Mouse (Mus musculus) layer of hippocampus, postnatal 14 days (tissue): ENCODE measurements around the gene Olfr1402. TPM values are rescaled to one million over a fixed set of nuclear protein-coding genes. Genes with fewer than 3 reads are reported as not detected.

Experiments
- DNase-seq, 2 experiments: peaks; one replicate each; pipeline ENCODE4 v3.0.0; 2021 to 2022; ENCODE audit warnings: low spot score in 2 of 2, mixed read lengths in 1 of 2
- long read RNA-seq, 2 experiments: library from polyadenylated mRNA; stranded (forward); transcript quantifications; one replicate each; pipeline ENCODE4 v2.0.0; 2021
- total RNA-seq, 2 experiments: library from RNA; stranded (reverse); gene quantifications; 2 replicates each; pipeline ENCODE4 v1.2.3; 2021

The Olfr1402 gene
- total RNA-seq: not detected
- long read RNA-seq, experiment 1: 0 reads
- long read RNA-seq, experiment 2: 0 reads

- no peak for DNase-seq
Observed at GRCm38 (mm10) chr3:97421920-97422319, at the start of gene Olfr1402. Gene Olfr1402, minus strand, starts transcription at chr3:97422020.

- no peak for DNase-seq
Observed at GRCm38 (mm10) chr3:97455286-97455685, 33.5 kb upstream of the Olfr1402 start.

GRCm38 (mm10) chr3:97438619-97439018 is 16.8 kb upstream of the Olfr1402 start:
- DNase-seq: no peak

- no peak for DNase-seq
Observed at GRCm38 (mm10) chr3:97394289-97394688, 27.5 kb downstream of the Olfr1402 start.

- DNase-seq: peak in 1 of 2 experiments; percentile 7
Observed at GRCm38 (mm10) chr3:97393079-97393478, 28.7 kb downstream of the Olfr1402 start.

- no peak for DNase-seq
Observed at GRCm38 (mm10) chr3:97370382-97370781, 51.4 kb downstream of the Olfr1402 start.

GRCm38 (mm10) chr3:97363418-97364098 is 58.3 kb downstream of the Olfr1402 start:
- peak in 1 of 2 experiments; percentile 55 for DNase-seq

GRCm38 (mm10) chr3:97358448-97358847 is 63.4 kb downstream of the Olfr1402 start:
- no peak for DNase-seq

Other genes starting within 250 kb of the Olfr1402 start
- 10 to 100 TPM; 59.7 to 64.8 TPM for gene Bcl9, start 124.1 kb downstream of the Olfr1402 start, total RNA-seq
- 10 to 100 TPM in 1 of 2 experiments, 1 to 10 TPM in 1; 8.7 to 11.8 TPM for gene Chd1l, start 188.2 kb upstream of the Olfr1402 start, total RNA-seq
- 1 to 10 TPM; 2.0 to 3.1 TPM for gene Fmo5, start 206.8 kb upstream of the Olfr1402 start, total RNA-seq
- 10 to 100 TPM; 36.5 to 38.2 TPM for gene Prkab2, start 236.2 kb upstream of the Olfr1402 start, total RNA-seq